Mouse (Mus musculus) bone marrow, adult 2 months (tissue): Measurements from ENCODE around the gene Rnf41.

Experiments used
- CTCF ChIP-seq: fragments of 200-500 bp; IDR thresholded peaks from 2 replicates; pipeline ENCODE4 v1.5.1; 2011; ENCODE audit warnings: low read length, control low read depth; ENCODE audit not compliant: control insufficient read depth, insufficient read depth
- POLR2A ChIP-seq: fragments of 200-500 bp; IDR thresholded peaks from 2 replicates; pipeline ENCODE4 v1.6.1; 2011; ENCODE audit warnings: low read depth, mild to moderate bottlenecking, control low read depth, low read length, borderline replicate concordance; ENCODE audit not compliant: control insufficient read depth

DNA sequence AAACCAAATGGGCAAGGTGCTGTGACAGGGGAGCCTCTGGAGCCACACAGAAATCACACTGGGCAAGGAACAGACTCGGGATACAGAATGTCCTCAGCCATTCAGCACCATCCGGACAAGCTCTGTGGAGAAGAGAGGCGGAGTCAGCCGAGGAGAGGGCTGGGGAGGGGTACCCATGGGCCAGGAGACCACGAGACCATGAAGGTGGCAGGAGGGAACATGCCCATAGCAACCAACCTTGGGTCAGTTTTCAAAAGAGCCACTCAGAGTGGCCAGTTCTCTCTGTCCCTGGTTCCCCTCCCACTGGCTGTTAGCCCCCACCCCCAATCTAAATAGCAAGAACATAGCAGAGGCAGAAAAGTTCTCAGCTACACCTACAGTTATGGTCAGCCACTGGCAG is 79.5 kb downstream of the Rnf41 start:
- no peak for TF ChIP-seq CTCF
- TF ChIP-seq POLR2A = no peak
